Mouse (Mus musculus) c-Kit-positive CD71-positive TER-119-positive erythroid progenitor cells, embryonic 14.5 days (primary cell): ENCODE results near the gene Zswim4.

Source experiments
- DNase-seq: peaks from one replicate; pipeline ENCODE4 v3.0.0-alpha.2; 2013; ENCODE audit warnings: low spot score

Gene Zswim4

GRCm38 (mm10) chr8:84200126-84200555 lies 36.7 kb downstream of the Zswim4 start:
- no peak for DNase-seq

- no peak for DNase-seq
Observed at GRCm38 (mm10) chr8:84199348-84200125, 37.3 kb downstream of the Zswim4 start.

- DNase-seq = no peak
Observed at GRCm38 (mm10) chr8:84198871-84199270, 38.0 kb downstream of the Zswim4 start.

- peak; percentile 82 for DNase-seq
Observed at GRCm38 (mm10) chr8:84197922-84198774, 38.7 kb downstream of the Zswim4 start.

- no peak for DNase-seq
Observed at GRCm38 (mm10) chr8:84197141-84197921, 39.5 kb downstream of the Zswim4 start.

- no peak for DNase-seq
Observed at GRCm38 (mm10) chr8:84194224-84194743, 42.6 kb downstream of the Zswim4 start.

- no peak for DNase-seq
Observed at GRCm38 (mm10) chr8:84193566-84193965, 43.3 kb downstream of the Zswim4 start.

GRCm38 (mm10) chr8:84193161-84193560 lies 43.7 kb downstream of the Zswim4 start:
- DNase-seq = no peak

- peak; percentile 69 for DNase-seq
Observed at GRCm38 (mm10) chr8:84192555-84192954, 44.3 kb downstream of the Zswim4 start.

- peak; percentile 74 for DNase-seq
Observed at GRCm38 (mm10) chr8:84192023-84192422, 44.8 kb downstream of the Zswim4 start.

- DNase-seq = no peak
Observed at GRCm38 (mm10) chr8:84190191-84190867, 46.5 kb downstream of the Zswim4 start.

GRCm38 (mm10) chr8:84189603-84190002 lies 47.3 kb downstream of the Zswim4 start:
- no peak for DNase-seq

- no peak for DNase-seq
Observed at GRCm38 (mm10) chr8:84188671-84189070, 48.2 kb downstream of the Zswim4 start.

- DNase-seq = peak; percentile 78
Observed at GRCm38 (mm10) chr8:84187065-84187755, 49.6 kb downstream of the Zswim4 start.

GRCm38 (mm10) chr8:84186547-84186946 lies 50.3 kb downstream of the Zswim4 start:
- DNase-seq = peak; percentile 82

GRCm38 (mm10) chr8:84185117-84185516 lies 51.7 kb downstream of the Zswim4 start, which contains the start of gene Nanos3:
Gene Nanos3 (minus strand): TSS chr8:84185217.
- DNase-seq = no peak

- no peak for DNase-seq
Observed at GRCm38 (mm10) chr8:84184085-84185043, 52.5 kb downstream of the Zswim4 start.

GRCm38 (mm10) chr8:84183261-84184084 lies 53.4 kb downstream of the Zswim4 start:
- no peak for DNase-seq

- no peak for DNase-seq
Observed at GRCm38 (mm10) chr8:84182833-84183232, 54.0 kb downstream of the Zswim4 start.
